Mouse (Mus musculus): ENCODE data around the gene Camkmt.

- TF ChIP-seq CTCF (conservative IDR thresholded peaks at IDR 0.05; ENCODE audit: insufficient read depth, insufficient read length, low read depth, low read length): no peak
- no peak for TF ChIP-seq POLR2A (IDR thresholded peaks at IDR 0.05; ENCODE audit: low read depth, low read length)
Observed at GRCm38 (mm10) chr17:85258703-85259341, 168.5 kb downstream of the Camkmt start.
